Mouse (Mus musculus): ENCODE results near the gene Itpr1. TPM values are rescaled to one million over a fixed set of nuclear protein-coding genes. Genes with fewer than 3 reads are reported as not detected.

The Itpr1 gene
- polyA plus RNA-seq, 1 experiment from 2014 or later: 2.3 TPM

- Histone ChIP-seq H3K27ac (no peak overlapping the region), H3K36me3 (no peaks in the 10 kb centered on the region)
Observed at GRCm38 (mm10) chr6:108535309-108535708, 322.4 kb downstream of the Itpr1 start.

GRCm38 (mm10) chr6:108536546-108537317, 323.8 kb downstream of the Itpr1 start:
- no peak for DNase-seq
- ATAC-seq (ENCODE audit: low read depth): no peak

More at GRCm38 (mm10) chr6:108535309-108535708, 322.4 kb downstream of the Itpr1 start:
- no peak overlapping the region for H3K4me2 ChIP-seq
- no peaks in the 10 kb centered on the region for H3K9me3 ChIP-seq (replicated peaks)
- H3K4me3 ChIP-seq (replicated peaks): no peak overlapping the region
- WGBS (ENCODE audit: insufficient replicate concordance): 69% methylated on average over 4 of the region's 4 CpGs
- no peaks in the 10 kb centered on the region for H3K27me3 ChIP-seq
- ATAC-seq (ENCODE audit: low read depth): no peak
- no peak overlapping the region for H3K9ac ChIP-seq
- DNase-seq: no peak
- peaks cover 52% of the 10 kb centered on the region for H3K4me1 ChIP-seq (replicated peaks)

GRCm38 (mm10) chr6:108538406-108538805, 325.5 kb downstream of the Itpr1 start:
- Histone ChIP-seq H3K4me1 (replicated peaks) (peaks cover 23% of the 10 kb centered on the region), H3K4me3 (replicated peaks) (no peak overlapping the region), H3K4me2 (no peak overlapping the region), H3K27ac (no peak overlapping the region), H3K36me3 (no peaks in the 10 kb centered on the region), H3K9ac (no peak overlapping the region), H3K27me3 (no peaks in the 10 kb centered on the region), H3K9me3 (replicated peaks) (no peaks in the 10 kb centered on the region)
- WGBS (ENCODE audit: insufficient replicate concordance): 78% methylated on average over 4 of the region's 4 CpGs
- ATAC-seq (ENCODE audit: low read depth) (no peak), DNase-seq (no peak)

More at GRCm38 (mm10) chr6:108536546-108537317, 323.8 kb downstream of the Itpr1 start:
- Histone ChIP-seq H3K27me3 (no peaks in the 10 kb centered on the region), H3K4me2 (no peak overlapping the region), H3K9me3 (replicated peaks) (no peaks in the 10 kb centered on the region), H3K4me1 (replicated peaks) (peaks cover 38% of the 10 kb centered on the region), H3K4me3 (replicated peaks) (no peak overlapping the region), H3K27ac (no peak overlapping the region), H3K36me3 (no peaks in the 10 kb centered on the region), H3K9ac (no peak overlapping the region)
- WGBS (ENCODE audit: insufficient replicate concordance): 18% methylated on average over 8 of the region's 8 CpGs

DNA sequence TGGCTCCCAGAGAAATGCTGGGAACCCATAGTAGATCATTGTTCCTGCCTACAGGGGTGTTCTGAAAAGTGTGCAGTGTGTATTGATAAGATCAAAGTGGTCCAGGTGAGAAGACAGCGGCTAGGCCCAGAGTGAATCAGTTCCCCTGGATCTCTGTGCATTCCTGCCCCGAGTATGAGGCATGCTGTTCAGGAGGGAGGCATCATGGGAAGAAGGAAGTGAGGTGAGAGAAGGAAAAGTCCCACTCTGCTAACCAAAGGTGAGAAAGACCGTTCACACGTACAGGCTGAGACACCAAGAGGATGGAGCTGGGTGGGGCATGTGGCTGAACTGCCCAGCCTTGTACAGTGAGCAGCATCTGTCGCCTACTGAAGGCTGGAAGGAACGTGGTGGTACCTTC, 327.5 kb downstream of the Itpr1 start:
- no peak for DNase-seq
- no peaks in the 10 kb centered on the region for H3K27me3 ChIP-seq
- WGBS (ENCODE audit: insufficient replicate concordance): 70% methylated on average over 6 of the region's 6 CpGs
- H3K4me2 ChIP-seq: no peak overlapping the region
- no peaks in the 10 kb centered on the region for H3K9me3 ChIP-seq (replicated peaks)
- no peak overlapping the region for H3K27ac ChIP-seq
- H3K4me3 ChIP-seq (replicated peaks): no peak overlapping the region
- H3K9ac ChIP-seq: no peak overlapping the region
- peaks cover 13% of the 10 kb centered on the region; the same call in 1 of the 2 replicates for H3K4me1 ChIP-seq (replicated peaks)
- no peaks in the 10 kb centered on the region for H3K36me3 ChIP-seq
- ATAC-seq (ENCODE audit: low read depth): no peak

DNA sequence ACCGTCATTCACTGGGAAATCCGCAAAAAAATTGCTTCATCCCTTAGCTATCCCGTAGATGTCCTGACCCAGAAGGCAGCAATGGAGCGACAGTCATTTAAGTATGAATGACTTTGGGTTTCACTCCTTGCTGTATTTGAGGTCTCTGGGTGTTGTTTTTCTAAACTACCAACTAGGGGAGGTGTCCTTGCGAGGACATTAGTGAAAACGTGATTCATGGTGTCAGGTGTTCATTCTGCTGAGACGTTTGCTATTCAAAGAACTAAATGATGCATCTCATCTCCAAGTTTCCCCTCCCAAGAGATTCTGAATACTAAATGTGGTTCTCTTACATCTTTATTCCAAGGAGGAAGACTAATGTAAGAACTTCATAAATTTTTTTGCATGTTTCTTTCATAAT, 332.0 kb downstream of the Itpr1 start:
- DNase-seq: no peak
- Histone ChIP-seq H3K4me3 (replicated peaks) (no peak overlapping the region), H3K9me3 (replicated peaks) (no peaks in the 10 kb centered on the region), H3K27me3 (no peaks in the 10 kb centered on the region), H3K27ac (no peak overlapping the region), H3K4me1 (replicated peaks) (no peaks in the 10 kb centered on the region), H3K36me3 (no peaks in the 10 kb centered on the region), H3K4me2 (no peak overlapping the region), H3K9ac (no peak overlapping the region)
- ATAC-seq (ENCODE audit: low read depth): no peak
- WGBS (ENCODE audit: insufficient replicate concordance): 76% methylated on average over 7 of the region's 7 CpGs

DNA sequence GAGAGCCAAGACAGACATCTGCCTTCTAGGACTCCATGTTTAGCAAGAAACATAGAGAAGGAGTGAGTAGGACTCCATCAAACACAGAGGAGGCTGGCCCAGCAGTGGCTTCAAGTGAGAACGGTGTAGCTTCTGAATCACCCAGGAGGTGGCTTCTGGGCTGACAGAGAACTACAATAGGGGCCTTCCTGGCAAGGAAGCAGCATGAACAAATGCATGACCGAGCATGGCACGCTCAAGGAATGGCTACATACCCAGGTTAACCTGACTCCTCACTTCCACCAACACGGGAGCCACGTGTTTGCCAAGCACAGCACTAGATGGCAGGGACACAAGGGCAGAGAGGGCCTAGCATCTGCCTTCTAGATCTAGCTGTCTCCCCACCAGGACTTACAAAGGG, 332.6 kb downstream of the Itpr1 start:
- 71% methylated on average over 5 of the region's 5 CpGs for WGBS (ENCODE audit: insufficient replicate concordance)
- Histone ChIP-seq H3K27me3 (no peaks in the 10 kb centered on the region), H3K4me3 (replicated peaks) (no peak overlapping the region), H3K4me1 (replicated peaks) (no peaks in the 10 kb centered on the region), H3K9ac (no peak overlapping the region), H3K9me3 (replicated peaks) (no peaks in the 10 kb centered on the region), H3K27ac (no peak overlapping the region), H3K36me3 (no peaks in the 10 kb centered on the region), H3K4me2 (no peak overlapping the region)
- DNase-seq (no peak), ATAC-seq (ENCODE audit: low read depth) (no peak)

- DNase-seq (no peak), ATAC-seq (ENCODE audit: low read depth) (no peak)
- no peaks in the 10 kb centered on the region for H3K36me3 ChIP-seq
- 78% methylated on average over 3 of the region's 3 CpGs for WGBS (ENCODE audit: insufficient replicate concordance)
- no peak overlapping the region for H3K4me2 ChIP-seq
- no peak overlapping the region for H3K4me3 ChIP-seq (replicated peaks)
- no peak overlapping the region for H3K27ac ChIP-seq
- H3K27me3 ChIP-seq: no peaks in the 10 kb centered on the region
- no peaks in the 10 kb centered on the region for H3K4me1 ChIP-seq (replicated peaks)
- no peaks in the 10 kb centered on the region for H3K9me3 ChIP-seq (replicated peaks)
- no peak overlapping the region for H3K9ac ChIP-seq
Observed at GRCm38 (mm10) chr6:108548413-108548812, 335.5 kb downstream of the Itpr1 start.

GRCm38 (mm10) chr6:108549495-108549935, 336.6 kb downstream of the Itpr1 start:
- DNase-seq (no peak), ATAC-seq (ENCODE audit: low read depth) (no peak)
- WGBS (ENCODE audit: insufficient replicate concordance): 61% methylated on average over 6 of the region's 6 CpGs
- no peaks in the 10 kb centered on the region for H3K9me3 ChIP-seq (replicated peaks)
- H3K4me2 ChIP-seq: no peak overlapping the region
- H3K4me1 ChIP-seq (replicated peaks): no peaks in the 10 kb centered on the region
- H3K36me3 ChIP-seq: no peaks in the 10 kb centered on the region
- H3K9ac ChIP-seq: no peak overlapping the region
- no peak overlapping the region for H3K4me3 ChIP-seq (replicated peaks)
- H3K27me3 ChIP-seq: no peaks in the 10 kb centered on the region
- H3K27ac ChIP-seq: no peak overlapping the region

GRCm38 (mm10) chr6:108551725-108552620, 339.1 kb downstream of the Itpr1 start:
- 78% methylated on average over 12 of the region's 12 CpGs for WGBS (ENCODE audit: insufficient replicate concordance)
- H3K4me2 ChIP-seq: no peak overlapping the region
- H3K9ac ChIP-seq: no peak overlapping the region
- no peak overlapping the region for H3K27ac ChIP-seq
- DNase-seq (no peak), ATAC-seq (ENCODE audit: low read depth) (no peak)
- no peaks in the 10 kb centered on the region for H3K36me3 ChIP-seq
- no peak overlapping the region for H3K4me3 ChIP-seq (replicated peaks)
- no peaks in the 10 kb centered on the region for H3K27me3 ChIP-seq
- no peaks in the 10 kb centered on the region for H3K9me3 ChIP-seq (replicated peaks)
- H3K4me1 ChIP-seq (replicated peaks): no peaks in the 10 kb centered on the region

DNA sequence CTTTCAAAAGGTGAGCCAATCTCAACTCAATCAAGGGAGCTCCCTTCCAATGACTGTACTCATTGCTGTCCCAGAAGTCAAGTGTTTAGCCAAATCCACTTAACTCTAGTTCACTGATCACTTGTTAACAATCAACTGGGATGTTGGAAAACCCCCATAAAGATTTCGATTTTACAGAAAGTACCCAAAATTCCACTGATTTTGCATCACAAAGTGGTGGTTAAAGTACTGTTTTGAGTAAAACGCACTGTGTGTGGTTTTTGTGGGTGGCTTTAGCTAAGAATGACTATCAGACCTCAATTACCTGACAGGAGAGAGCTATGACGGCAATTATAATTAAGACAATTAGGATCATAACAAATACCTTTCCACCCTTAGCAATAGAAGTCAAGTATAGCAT, 340.1 kb downstream of the Itpr1 start:
- ATAC-seq (ENCODE audit: low read depth): no peak
- 59% methylated on average over 3 of the region's 3 CpGs for WGBS (ENCODE audit: insufficient replicate concordance)
- H3K27me3 ChIP-seq: no peaks in the 10 kb centered on the region

DNA sequence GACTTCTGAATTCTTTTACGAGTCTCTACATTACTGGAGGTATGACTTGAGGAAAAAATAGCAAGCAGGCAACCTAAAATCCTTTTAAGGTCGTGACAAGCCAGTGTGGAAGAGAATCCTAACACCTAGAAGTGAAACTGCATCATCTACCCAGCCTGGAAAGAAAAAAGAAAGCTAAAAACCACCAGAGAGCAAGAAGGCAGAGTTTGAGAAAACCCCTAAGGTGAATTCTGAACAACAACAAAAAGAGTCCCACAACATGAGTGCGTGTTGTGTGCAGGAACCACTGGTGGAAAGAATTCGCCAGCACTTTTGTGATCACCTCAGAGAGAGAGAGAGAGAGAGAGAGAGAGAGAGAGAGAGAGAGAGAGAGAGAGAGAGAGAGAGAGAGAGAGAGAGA, 340.6 kb downstream of the Itpr1 start:
- Histone ChIP-seq H3K9me3 (replicated peaks) (no peaks in the 10 kb centered on the region), H3K4me1 (replicated peaks) (no peaks in the 10 kb centered on the region; the same call in 1 of the 2 replicates), H3K9ac (no peak overlapping the region), H3K27ac (no peak overlapping the region), H3K36me3 (no peaks in the 10 kb centered on the region), H3K27me3 (no peaks in the 10 kb centered on the region), H3K4me2 (no peak overlapping the region), H3K4me3 (replicated peaks) (no peak overlapping the region)
- ATAC-seq (ENCODE audit: low read depth) (no peak), DNase-seq (no peak)
- WGBS (ENCODE audit: insufficient replicate concordance): 70% methylated on average over 4 of the region's 4 CpGs

More for the DNA sequence above, 340.1 kb downstream of the Itpr1 start:
- Histone ChIP-seq H3K9ac (no peak overlapping the region), H3K4me1 (replicated peaks) (no peaks in the 10 kb centered on the region; the same call in 1 of the 2 replicates), H3K9me3 (replicated peaks) (no peaks in the 10 kb centered on the region), H3K27ac (no peak overlapping the region), H3K4me3 (replicated peaks) (no peak overlapping the region), H3K36me3 (no peaks in the 10 kb centered on the region), H3K4me2 (no peak overlapping the region)
- DNase-seq: no peak
